Mouse (Mus musculus) megakaryocyte progenitor cell, adult 5-6 weeks (primary cell): ENCODE results near the gene Sord. TPM values are rescaled to one million over a fixed set of nuclear protein-coding genes. Genes with fewer than 3 reads are reported as not detected.

Experiments
- ATAC-seq: replicated peaks from 2 replicates; pipeline ENCODE4 v1.8.0; 2016; ENCODE audit warnings: mild to moderate bottlenecking, moderate TSS enrichment, inconsistent platforms; ENCODE audit not compliant: poor library complexity
- total RNA-seq, 2 experiments: library from RNA; stranded (forward) in 1 of 2; stranded (reverse) in 1 of 2; fragments of 157-497, 149-512 nt in 1 of 2; fragments of 200-1000 nt in 1 of 2; gene quantifications; 2 replicates each; pipeline versions ENCODE4 v1.2.3 to v1.2.4; 2015 to 2017

Gene Sord
- total RNA-seq (2015) (56.2 and 64.7 TPM in 2 replicates), total RNA-seq (2017) (64.8 and 71.9 TPM in 2 replicates)

DNA sequence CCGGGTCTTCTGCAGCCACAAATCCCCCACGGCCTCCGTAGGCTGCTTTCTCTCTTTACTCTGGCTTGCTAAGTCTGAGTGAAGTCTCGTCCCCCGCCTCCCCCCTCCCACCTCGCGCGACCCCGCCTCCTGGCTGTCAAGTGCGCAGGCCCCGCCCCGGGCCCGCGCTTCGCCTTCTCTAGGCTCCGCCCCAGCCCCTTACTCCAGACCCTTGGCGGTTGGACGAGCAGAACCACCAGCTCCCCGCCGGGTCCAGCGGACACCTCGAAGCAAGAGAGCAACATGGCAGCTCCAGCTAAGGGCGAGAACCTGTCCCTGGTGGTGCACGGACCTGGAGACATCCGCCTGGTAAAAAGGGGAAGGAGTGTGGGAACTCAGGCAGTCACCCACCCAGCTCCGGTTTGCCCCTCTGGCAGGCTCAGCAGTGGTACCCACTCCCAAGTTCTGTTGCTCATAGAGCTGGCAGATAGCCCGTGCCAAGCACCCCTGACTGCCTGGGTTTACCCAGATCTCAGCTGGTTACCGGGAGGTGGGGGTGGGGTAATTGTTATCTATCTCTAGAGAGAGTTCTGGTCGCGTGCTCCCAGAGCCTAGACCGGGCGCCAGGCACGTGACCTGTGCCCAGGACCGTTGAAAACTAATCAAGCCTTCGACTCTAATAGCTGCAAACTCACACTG lies at the start of gene Sord:
TSS of gene Sord (plus strand) at position 139 of the 678 bp plus-strand sequence.
- peak; percentile 79 for ATAC-seq

DNA sequence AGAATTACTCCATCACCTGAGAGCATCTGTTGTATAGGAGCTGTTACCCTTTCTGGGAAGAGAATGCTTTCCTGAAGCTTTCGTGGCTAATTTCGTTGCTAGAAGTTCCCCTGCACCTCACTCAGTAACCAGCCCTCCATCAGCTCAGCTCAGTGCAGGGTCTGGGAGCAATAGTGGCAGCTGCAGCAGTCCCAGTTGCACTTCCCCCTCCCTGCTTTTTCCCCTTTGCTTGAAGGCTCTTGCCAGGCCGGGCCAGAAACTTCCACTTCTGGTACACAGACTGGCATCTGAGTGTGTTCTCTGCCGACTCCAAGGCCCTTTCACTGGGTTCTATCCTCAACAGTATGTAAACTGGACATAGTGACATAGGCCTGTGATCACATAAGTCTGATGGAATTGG lies 49.5 kb upstream of the Sord start:
- ATAC-seq = peak; percentile 62

DNA sequence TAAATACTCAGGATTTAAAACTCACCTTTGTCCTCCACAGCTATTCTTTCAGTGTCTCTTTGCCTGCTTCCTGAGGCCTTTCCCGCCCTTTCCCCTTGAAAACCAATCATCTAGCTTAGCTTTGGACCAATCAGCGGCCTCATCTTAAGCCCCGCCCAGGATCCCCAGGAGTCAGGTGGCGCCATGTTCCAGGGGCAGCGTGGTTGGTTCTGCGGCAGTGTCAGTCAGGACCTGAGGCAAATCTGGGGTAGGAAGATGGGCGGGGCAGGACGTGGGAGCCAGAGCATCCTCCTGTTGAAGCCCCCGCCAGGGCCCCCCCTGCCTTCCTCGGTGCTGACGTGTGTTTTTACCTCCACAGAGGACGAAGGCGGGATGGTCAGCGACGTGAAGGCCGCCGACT lies 48.4 kb upstream of the Sord start, which contains the start of the genes Patl2 and Terb2:
TSS of gene Patl2 (minus strand) at position 84 of the 400 bp plus-strand sequence.
TSS of gene Terb2 (plus strand) at position 167 of the 400 bp plus-strand sequence.
- no peak for ATAC-seq

DNA sequence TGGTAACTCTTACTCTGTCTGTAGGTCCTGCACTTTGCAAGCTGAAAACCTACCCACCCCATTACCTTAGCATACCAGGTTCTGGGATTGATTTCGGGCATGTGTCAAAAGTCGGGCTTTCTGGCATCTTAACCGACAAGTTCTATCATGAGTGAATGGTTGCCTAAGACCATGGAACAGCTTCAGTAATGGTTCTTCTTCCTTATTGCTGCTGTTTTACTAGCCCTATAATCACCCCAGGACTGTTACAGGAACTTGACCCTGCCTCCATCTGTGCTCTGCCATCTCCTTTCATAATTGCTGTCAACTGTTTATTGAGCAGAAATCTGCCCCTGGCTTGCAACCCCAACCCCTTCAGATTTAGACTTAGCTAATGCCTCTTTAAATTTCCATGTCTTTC lies 47.8 kb upstream of the Sord start:
- ATAC-seq = no peak

DNA sequence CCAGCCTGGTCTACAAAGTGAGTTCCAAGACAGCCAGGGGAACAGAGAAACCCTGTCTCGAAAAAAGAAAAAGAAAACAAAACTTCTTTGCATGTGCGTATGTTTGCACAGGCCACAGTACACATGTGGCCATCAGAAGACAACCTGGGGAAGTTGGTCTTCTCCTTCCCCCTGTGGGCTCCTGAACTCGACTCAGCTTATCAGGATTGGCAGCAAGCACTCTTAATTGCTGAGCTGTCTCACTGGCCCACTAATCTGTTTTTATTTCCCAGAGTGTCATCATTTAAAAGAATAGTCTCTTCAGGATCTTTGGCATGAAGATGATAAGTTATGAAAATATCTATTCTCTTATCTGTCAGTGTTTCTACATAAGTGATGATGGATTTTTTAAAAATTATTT lies 42.7 kb upstream of the Sord start:
- no peak for ATAC-seq

DNA sequence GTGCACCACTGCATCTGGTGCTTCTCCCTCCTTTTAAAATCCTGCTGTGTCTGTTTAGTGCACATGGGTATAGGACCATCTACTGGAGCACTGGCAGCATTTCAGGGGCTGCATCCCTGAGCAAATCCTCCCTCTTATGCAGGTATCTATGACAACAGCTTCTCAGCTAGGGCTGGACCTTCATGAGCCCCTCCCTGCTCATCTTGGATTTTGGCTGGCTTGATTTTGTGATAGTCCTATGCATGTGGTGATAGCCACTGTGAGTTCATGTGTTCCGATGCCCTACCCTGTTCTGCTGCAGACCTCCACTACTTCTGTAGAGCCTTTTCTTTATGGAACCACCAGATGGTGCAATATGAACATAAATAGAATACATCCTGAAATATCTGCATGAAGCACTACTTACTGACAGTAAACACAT lies 40.0 kb upstream of the Sord start:
- peak; percentile 98 for ATAC-seq

DNA sequence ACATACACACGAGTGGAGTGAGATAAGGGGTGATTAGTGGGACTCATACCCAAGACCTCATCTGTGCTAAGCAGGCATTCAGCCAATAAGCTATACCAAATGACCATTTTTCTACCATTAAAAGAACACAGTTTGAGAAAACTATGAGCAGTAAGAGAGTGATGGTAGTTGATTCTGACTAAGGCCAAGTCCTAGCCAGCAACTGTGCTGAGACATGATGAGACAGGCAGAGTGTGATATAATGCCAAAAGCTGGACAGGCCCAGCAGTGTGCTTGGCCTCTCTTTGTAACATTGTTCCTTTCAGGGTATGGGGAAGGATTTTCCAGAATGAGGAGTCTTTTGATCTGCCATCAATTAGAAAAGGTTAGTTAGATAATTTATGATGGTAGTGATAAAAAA lies 33.0 kb upstream of the Sord start:
- no peak for ATAC-seq

DNA sequence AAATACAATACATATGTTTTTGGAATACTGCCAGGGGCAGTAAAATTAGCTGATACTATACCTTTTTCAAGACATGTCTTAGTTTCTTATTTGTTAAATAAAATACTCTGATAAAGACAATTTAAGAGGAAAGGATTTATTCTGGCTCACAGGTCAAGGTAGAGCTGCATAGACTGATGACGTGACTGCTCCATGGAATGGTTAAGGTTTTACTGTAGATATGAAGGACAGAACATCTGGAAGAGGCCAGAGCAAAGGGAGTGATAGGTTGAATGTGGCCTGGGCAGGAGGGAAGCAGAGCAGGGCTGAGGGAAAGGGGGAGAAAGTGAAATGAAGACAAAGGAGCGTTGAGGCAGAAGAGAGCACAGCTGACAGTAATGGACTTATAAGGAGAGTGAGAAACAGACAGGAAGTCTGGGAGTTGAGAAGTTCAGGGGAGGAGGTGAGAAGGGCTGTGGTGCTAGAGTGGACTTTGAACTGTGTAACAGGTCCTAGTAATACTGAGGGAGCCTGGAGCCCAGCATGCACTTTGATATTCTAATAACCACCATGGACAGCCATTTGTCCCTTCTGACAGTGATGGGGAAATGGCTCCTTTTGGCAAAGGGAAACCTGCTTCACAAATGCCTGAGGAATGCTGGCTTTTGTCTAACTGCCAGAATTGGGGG lies 28.0 kb upstream of the Sord start:
- ATAC-seq = no peak

DNA sequence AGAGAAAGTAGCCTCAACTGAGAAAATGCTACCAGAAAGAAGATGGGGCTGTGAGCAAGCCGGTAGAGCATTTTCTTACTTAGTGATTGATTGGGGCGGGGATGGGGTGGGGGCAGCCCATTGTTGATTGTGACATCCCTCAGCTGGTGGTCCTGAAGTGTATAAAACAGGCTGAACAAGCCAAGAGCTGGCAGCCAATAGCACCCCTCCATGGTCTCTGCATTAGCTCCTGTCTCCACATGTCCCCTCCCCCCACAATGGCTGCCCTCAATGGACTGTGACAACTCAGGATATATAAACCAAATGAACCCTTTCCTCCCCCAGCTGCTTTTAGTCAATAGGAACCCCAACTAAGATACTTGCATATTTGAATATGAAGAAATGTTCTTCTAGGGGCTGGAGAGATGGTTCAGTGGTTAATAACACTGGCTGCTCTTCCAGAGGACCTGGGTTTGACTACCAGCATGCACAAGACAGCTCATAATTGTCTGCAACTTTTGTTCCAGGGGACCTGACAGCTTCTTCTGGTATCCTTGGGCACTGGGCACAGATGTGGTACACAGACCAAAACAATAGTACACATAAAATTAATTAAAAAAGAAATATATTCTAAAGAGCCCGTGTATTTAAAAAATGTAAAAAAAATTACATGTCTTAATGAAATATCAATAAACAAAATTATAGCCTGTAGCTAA lies 23.9 kb upstream of the Sord start:
- no peak for ATAC-seq

DNA sequence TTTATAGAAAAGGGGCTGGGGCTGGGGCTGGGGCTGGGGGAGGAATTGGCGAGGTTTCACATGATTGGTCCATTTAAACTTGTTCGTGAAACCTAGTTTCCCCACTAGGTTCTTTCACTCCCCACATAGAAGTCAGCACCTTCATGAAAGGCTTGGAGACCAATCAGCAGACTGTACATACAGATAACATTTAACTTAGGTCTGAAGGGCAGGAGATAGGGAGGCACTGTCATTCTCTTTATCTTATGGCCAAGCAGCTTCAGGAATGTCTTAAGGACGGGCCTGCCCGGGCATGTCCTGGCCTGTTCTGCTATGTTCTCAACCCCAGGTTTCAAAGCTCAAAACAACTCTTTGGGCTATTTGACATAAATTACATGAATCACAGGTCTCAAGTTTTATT lies 17.5 kb upstream of the Sord start:
- peak; percentile 87 for ATAC-seq

DNA sequence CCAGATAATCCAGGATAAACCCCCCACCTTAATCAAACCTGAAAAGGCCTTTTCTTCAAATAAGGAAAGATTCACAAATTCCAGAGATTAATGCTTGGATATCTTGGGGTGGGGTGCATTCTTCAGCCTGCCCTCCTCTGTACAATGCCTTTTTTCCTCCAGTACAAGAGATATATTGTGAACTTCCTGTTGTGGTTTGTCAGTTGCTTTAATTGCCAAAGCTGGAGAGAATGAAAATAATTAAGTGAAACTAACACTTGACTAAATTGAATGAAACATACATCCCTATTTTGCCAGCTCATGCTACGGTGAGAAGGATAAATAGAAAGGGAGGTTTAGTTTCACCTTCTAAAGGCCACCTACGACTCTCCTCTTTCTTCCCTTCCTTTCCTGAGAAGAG lies 16.3 kb upstream of the Sord start:
- ATAC-seq = peak; percentile 30

DNA sequence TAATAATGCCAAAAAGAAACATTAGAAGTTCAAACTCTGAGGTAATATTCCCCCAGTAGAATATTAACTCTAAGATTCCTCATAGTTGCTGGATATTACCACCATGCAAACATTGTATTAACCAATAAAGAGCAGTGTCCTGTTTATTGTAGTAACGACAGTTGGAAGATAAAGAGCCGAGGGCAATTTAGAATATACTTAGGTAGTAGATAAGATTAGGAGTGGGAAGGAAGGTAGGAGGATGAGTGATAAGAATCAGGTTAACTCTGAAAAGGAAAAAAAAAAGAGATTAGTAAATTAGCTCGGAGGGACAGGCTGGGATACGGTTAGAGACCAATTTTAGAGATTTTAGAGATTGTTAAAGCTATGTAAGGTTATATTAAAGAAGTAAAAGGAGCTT lies 13.2 kb upstream of the Sord start:
- ATAC-seq = no peak

DNA sequence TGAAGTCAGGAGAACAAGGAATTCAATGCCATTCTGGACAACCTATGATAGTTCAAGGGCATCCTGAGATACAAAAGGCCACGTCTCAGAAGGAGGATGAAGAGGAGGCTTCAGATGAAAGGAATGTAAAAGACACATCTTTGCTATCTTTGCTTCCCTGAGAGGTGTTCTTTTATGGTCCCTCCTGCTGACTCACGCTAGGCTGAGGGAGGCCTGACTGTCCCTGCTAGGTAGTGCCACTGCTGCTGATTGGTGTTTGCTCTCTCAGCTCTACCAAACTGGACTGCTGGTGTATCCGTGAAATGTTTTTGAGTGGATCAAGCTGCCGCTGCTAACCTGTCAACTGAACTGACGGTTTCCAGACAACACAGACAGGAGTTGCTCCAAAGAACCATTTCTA lies 12.8 kb upstream of the Sord start:
- no peak for ATAC-seq

DNA sequence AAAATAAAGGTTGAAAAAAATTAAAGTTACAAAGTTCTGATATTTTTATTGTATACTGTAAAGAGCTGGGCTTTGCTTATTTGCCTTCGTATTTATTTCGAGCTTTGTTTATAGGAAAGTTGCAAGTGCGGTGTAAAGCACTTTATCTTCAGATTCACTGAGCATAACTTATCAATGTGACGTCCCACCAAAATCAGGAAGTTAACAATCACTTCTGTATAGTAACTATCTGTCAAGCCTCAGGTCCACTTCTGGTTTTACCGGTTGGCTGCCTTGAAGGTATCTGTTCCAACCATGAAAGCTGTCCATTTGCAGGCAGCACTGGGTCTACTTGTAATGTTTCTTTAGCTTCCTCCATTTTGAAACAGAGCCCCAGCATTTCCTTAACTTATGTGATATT lies 12.3 kb upstream of the Sord start:
- peak; percentile 45 for ATAC-seq

DNA sequence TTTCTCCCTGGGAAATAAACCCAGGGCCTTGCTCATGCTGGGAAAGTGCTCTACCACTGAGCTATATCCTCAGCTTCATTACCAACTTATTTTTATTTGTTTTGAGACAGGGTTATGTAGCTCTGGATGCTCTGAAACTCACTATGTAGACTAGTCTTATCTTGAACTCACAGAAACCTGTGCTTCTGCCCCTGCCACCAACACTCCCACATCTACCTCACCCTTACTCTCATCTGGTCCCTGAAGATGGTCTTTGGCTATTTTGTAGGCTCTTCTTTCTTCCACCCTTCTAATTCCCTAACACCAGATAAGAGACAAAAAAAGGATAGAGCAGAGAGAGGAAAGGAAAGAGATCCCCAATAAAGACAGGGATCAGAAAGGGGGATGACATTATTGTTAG lies 10.9 kb upstream of the Sord start:
- ATAC-seq = peak; percentile 45; the same call in 1 of the 2 replicates

DNA sequence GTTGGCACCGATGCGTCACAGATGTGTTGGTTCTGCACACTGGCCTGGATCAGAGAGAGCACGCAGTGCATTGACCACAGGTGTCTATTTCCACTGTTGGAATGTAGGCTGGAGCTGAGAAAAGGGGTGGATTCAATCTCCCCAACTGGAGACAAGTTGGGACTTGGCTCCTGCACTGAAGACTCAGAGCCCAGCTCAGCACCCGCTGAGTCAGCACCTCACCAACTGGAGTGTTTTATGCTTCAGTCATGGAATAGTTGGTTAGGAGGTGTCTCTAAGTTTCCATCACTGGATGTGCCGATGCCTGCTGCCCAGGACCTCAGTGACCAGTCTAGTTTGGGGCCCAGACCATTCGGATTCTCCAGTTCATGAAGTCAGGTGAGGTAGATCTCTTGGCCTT lies 4.2 kb upstream of the Sord start:
- ATAC-seq = no peak

DNA sequence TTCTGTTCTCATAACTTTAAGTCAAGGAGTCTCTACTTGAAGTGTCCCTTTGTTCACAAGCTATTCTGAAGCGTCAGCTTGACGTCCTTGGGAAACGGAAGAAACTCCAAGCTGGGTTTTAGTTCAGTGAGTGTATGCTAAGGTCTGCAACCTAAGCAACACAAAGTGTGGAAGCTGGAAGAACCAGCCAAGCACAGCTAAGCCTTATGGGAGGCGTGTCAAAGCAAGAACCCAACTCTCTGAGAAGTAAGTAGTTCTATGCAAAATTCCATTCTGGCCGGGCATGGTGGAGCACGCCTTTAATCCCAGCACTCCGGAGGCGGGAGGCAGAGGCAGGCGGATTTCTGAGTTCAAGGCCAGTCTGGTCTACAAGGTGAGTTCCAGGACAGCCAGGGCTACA lies 2.9 kb upstream of the Sord start:
- ATAC-seq = no peak

DNA sequence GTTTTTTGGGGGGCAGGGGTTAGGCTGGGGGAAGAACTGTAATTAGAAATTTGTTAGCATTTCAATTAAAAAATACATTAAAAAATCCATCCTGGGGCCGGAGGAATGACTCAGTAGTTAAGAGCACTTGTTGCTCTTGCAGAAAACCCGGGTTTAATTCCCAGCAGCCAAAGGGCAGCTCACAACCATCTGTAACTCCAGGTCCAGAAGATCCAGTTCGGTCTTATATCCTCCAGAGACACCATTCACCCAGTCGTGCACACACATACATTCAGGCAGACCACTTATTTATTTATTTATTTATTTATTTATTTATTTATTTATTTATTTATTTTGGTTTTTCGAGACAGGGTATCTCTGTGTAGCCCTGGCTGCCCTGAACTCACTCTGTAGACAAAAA lies 1.2 kb upstream of the Sord start:
- no peak for ATAC-seq

DNA sequence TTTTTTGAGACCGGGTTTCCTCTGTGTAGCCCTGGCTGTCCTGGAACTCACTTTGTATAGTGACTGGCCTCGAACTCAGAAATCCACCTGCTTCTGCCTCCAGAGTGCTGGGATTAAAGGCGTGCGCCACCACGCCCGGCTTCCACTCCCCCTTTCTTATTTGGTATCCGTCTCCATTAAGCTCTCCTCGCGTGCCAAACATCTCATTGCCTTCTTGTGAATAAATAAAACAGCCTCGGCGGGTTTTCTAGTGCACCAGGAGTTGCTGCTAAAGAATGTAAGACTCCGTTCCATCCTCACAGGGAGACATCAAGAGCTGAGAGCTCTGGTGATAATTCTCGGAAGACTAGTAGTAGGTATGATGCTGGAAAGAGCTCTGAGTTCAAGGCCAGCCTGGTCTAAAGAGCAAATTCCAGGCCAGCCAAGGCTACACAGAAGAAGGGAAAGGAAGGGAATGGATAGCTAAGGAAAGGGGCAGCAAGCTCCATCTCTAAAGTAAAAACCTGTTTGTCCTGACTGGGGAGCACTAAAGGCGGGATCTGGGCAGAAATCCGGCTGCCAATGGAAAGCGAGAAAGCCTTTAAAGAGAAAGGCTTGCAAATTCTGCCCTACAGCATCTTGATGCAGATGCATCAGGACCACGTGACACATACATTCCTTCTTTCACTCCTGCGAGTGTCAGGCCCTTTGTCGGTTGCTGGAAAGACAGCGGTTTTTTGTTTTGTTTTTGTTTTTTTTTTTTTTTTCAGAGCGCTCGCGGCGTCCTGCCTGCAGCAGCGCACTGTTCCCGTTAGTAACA lies 591 bp upstream of the Sord start:
- ATAC-seq = peak; percentile 46

DNA sequence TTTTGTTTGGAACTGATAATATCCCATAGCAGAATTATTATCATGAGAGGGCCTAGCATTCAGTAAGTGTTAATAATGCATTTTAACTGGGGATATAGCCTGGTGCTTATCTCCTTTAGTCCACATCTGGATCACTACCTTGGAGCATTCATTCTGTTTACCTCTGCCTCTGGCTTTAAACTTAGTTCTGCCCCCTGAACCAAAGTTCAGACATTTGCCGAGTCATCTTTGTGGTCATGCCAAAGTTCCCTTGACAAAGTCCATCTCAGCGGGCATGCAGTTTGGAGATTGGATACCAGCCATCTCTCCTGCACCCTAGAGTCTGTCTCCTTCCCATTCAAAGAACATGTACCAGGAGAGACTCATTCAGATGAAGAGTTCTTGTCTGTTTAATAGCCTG lies 876 bp downstream of the Sord start:
- peak; percentile 34 for ATAC-seq

DNA sequence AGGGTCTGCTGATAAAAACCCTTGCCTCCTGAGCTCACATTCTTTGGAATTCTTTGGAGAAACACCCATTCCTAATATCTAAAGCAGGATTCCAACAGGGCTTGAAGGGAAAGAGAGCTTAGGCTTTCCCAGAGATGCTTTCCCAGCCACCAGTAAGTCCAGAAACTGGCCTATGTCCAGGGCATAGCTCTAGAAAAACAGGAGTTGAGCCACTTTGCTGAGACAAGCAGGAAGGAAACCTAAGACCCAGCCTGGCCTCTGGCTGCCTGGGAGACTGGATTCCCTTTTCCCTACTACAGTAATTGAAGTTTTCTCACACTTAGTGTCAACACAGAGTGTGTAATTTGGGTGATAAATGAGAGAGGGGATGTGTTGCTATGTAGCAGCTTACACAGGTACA lies 1.8 kb downstream of the Sord start:
- no peak for ATAC-seq
